Mouse (Mus musculus) forebrain, embryonic 13.5 days (tissue): ENCODE results near the gene Cyp2d22. TPM values are rescaled to one million over a fixed set of nuclear protein-coding genes. Genes with fewer than 3 reads are reported as not detected.
A peak's percentile ranks its signal among the peaks of the same experiment; 100 is the strongest.

Experiments used
- ATAC-seq: fragments of 200-750 bp; cut with Nextera tagmentation; 2 replicates; pipeline ENCODE4 v1.8.0; 2017
- H3K27ac ChIP-seq: fragments of 300-500 bp; sonication (generic); 2 replicates; pipeline ENCODE4 v1.5.1; 2015; ENCODE audit warnings: inconsistent platforms, mild to moderate bottlenecking, moderate library complexity
- H3K27me3 ChIP-seq: fragments of 300-500 bp; sonication (generic); 2 replicates; pipeline ENCODE4 v1.6.1; 2015; ENCODE audit warnings: mild to moderate bottlenecking, inconsistent platforms
- H3K36me3 ChIP-seq: fragments of 300-500 bp; sonication (generic); 2 replicates; pipeline ENCODE4 v1.6.1; 2015; ENCODE audit warnings: mild to moderate bottlenecking, inconsistent platforms; ENCODE audit not compliant: poor library complexity, severe bottlenecking
- H3K4me1 ChIP-seq: fragments of 300-500 bp; sonication (generic); 2 replicates; pipeline ENCODE4 v1.6.1; 2015; ENCODE audit warnings: inconsistent platforms
- H3K4me2 ChIP-seq: fragments of 300-500 bp; sonication (generic); 2 replicates; pipeline ENCODE4 v1.6.1; 2015; ENCODE audit warnings: inconsistent platforms, mild to moderate bottlenecking, moderate library complexity
- H3K4me3 ChIP-seq: fragments of 300-500 bp; sonication (generic); 2 replicates; pipeline ENCODE4 v1.5.1; 2015; ENCODE audit warnings: mild to moderate bottlenecking, inconsistent platforms
- H3K9ac ChIP-seq: fragments of 300-500 bp; sonication (generic); 2 replicates; pipeline ENCODE4 v1.6.1; 2015; ENCODE audit warnings: mild to moderate bottlenecking, inconsistent platforms
- H3K9me3 ChIP-seq: fragments of 300-500 bp; sonication (generic); replicated peaks from 2 replicates; pipeline ENCODE4 v1.6.1; 2016; ENCODE audit warnings: inconsistent platforms
- WGBS: fragments of 180-500 bp; shearing (Covaris S2); methylation state at CpG from one replicate; pipeline ENCODE4 v1.1.7; 2015; 5-methylcytosine and 5-hydroxymethylcytosine counted together
- polyA plus RNA-seq: library from polyadenylated mRNA; unstranded; fragments of >200 nt; fragmentation: Nextera tagmentation; extraction: Ambion mirVana; gene quantifications from 2 replicates; pipeline ENCODE4 v1.2.1, GENCODE M21; 2015

Cyp2d22 gene
- polyA plus RNA-seq, 1 experiment from 2014 or later: 1.7 TPM

GRCm38 (mm10) chr15:82353078-82353744 lies 26.8 kb downstream of the Cyp2d22 start:
- no peaks in the 10 kb centered on the region for H3K27me3 ChIP-seq
- WGBS: 33% methylated on average over 14 of the region's 14 CpGs
- peak overlapping the region; percentile 83 for H3K4me3 ChIP-seq
- H3K9me3 ChIP-seq: no peaks in the 10 kb centered on the region
- H3K27ac ChIP-seq: peak overlapping the region; percentile 81; the same call in 1 of the 2 replicates
- peak overlapping the region; percentile 77 for H3K4me2 ChIP-seq
- H3K9ac ChIP-seq: peak overlapping the region; percentile 96
- peaks cover 29% of the 10 kb centered on the region for H3K36me3 ChIP-seq
- H3K4me1 ChIP-seq: peaks cover 23% of the 10 kb centered on the region
- ATAC-seq: no peak

GRCm38 (mm10) chr15:82351480-82351879 lies 28.6 kb downstream of the Cyp2d22 start:
- peaks cover 37% of the 10 kb centered on the region for H3K4me1 ChIP-seq
- no peak for ATAC-seq
- peaks cover 39% of the 10 kb centered on the region for H3K36me3 ChIP-seq
- no peak overlapping the region for H3K4me3 ChIP-seq
- H3K27me3 ChIP-seq: no peaks in the 10 kb centered on the region
- peak overlapping the region; percentile 18; the same call in 1 of the 2 replicates for H3K9ac ChIP-seq
- H3K4me2 ChIP-seq: no peak overlapping the region
- no peak overlapping the region for H3K27ac ChIP-seq
- no peaks in the 10 kb centered on the region for H3K9me3 ChIP-seq
- 87% methylated on average over 3 of the region's 3 CpGs for WGBS

DNA sequence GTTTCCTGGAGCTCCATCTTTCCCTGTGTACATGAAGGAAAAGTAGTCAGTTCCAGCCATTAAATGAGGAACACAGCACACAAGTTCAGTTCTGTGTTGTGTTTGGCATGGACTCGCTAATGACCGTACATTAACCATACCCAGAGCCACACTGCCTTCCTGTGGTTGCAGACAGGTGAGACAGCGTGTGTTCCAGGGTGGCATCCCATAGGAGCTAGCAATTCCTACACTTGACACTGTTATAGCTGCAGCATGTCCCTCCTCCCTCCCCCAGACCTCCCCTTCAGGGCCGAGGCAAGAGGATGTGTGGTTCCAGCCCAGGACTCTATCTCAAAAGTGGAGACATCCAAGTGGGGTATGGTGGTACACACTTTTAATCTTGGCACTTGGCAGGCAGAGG lies 29.7 kb downstream of the Cyp2d22 start:
- Histone ChIP-seq H3K27me3 (no peaks in the 10 kb centered on the region), H3K36me3 (peaks cover 39% of the 10 kb centered on the region), H3K4me1 (peaks cover 38% of the 10 kb centered on the region), H3K9ac (no peak overlapping the region), H3K4me2 (no peak overlapping the region), H3K27ac (no peak overlapping the region), H3K4me3 (no peak overlapping the region), H3K9me3 (no peaks in the 10 kb centered on the region)
- no peak for ATAC-seq
- 91% methylated on average over 4 of the region's 4 CpGs for WGBS

GRCm38 (mm10) chr15:82348999-82349341 lies 31.1 kb downstream of the Cyp2d22 start:
- H3K9me3 ChIP-seq: no peaks in the 10 kb centered on the region
- no peaks in the 10 kb centered on the region for H3K27me3 ChIP-seq
- ATAC-seq: no peak
- H3K4me1 ChIP-seq: peaks cover 33% of the 10 kb centered on the region
- H3K4me3 ChIP-seq: no peak overlapping the region
- H3K9ac ChIP-seq: no peak overlapping the region
- H3K27ac ChIP-seq: no peak overlapping the region
- 83% methylated on average over 2 of the region's 2 CpGs for WGBS
- H3K4me2 ChIP-seq: no peak overlapping the region
- peaks cover 39% of the 10 kb centered on the region for H3K36me3 ChIP-seq

DNA sequence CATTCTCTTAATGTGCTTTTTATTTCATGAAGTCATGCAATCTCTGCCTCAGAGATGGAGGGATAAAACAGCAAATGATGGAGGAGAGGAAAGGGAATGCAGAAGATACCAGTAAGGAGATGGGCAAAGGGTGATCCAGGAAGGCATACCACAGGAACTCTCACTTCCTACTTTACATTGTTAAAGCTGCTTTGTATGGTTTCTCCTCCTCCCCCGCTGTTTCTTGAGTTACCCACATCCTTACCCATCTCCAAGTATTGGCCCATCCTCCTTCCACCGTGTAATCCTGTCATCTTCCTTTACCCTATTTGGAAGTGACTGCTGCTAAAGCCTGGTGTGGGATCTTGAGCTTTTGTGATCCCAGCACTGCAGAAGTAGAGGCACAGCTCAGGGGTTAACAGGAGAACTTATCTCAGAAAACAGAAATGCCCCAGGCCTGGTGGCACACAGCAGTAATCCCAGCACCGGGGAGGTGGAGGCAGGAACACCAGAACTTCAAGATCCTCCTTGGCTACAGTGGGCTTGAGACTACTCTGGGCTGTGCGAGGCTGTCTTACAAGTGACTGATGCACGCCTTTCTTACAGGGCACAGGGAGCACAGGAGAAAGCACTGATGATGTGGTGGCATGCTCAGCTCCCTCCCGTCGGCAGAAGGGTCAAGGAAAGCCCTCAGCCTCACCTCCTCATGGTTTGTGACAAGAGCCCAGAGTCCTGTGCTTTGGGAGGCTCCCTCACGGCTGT lies 31.6 kb downstream of the Cyp2d22 start:
- no peak overlapping the region for H3K9ac ChIP-seq
- no peak for ATAC-seq
- peaks cover 31% of the 10 kb centered on the region for H3K4me1 ChIP-seq
- H3K9me3 ChIP-seq: no peaks in the 10 kb centered on the region
- H3K4me3 ChIP-seq: no peak overlapping the region
- 90% methylated on average over 8 of the region's 8 CpGs for WGBS
- peaks cover 39% of the 10 kb centered on the region for H3K36me3 ChIP-seq
- no peaks in the 10 kb centered on the region for H3K27me3 ChIP-seq
- no peak overlapping the region for H3K27ac ChIP-seq
- no peak overlapping the region for H3K4me2 ChIP-seq

DNA sequence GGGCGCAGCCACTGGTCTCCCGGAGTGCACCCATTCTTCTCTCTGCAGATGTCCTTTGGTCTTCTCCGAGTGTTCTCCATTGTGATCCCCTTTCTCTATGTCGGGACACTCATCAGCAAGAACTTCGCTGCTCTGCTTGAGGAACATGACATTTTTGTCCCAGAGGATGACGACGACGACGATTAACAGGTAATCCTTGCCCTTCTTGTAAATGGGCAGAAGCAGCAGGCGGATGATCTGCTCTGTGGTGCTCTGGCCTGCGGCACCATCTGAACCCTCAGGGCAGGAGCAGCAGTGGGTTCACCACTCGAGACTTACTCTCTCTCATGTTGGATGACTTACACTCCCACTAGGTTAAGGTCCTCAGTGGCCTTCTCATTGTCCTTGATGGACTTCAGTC lies 32.2 kb downstream of the Cyp2d22 start:
- H3K4me3 ChIP-seq: no peak overlapping the region
- peaks cover 39% of the 10 kb centered on the region for H3K36me3 ChIP-seq
- no peak for ATAC-seq
- H3K4me1 ChIP-seq: peaks cover 26% of the 10 kb centered on the region
- no peaks in the 10 kb centered on the region for H3K9me3 ChIP-seq
- H3K27ac ChIP-seq: no peak overlapping the region
- H3K4me2 ChIP-seq: peak overlapping the region; percentile 93; the same call in 1 of the 2 replicates
- 92% methylated on average over 12 of the region's 12 CpGs for WGBS
- no peaks in the 10 kb centered on the region for H3K27me3 ChIP-seq
- no peak overlapping the region; the same call in 1 of the 2 replicates for H3K9ac ChIP-seq

- no peak for ATAC-seq
- H3K4me3 ChIP-seq: peak overlapping the region; percentile 63
- WGBS: 87% methylated on average over 4 of the region's 4 CpGs
Measured at GRCm38 (mm10) chr15:82347303-82347676, 32.8 kb downstream of the Cyp2d22 start.

GRCm38 (mm10) chr15:82346580-82347302 lies 33.3 kb downstream of the Cyp2d22 start:
- Histone ChIP-seq H3K9ac (peak overlapping the region; percentile 78), H3K4me1 (peaks cover 15% of the 10 kb centered on the region), H3K9me3 (no peaks in the 10 kb centered on the region), H3K4me2 (peak overlapping the region; percentile 93), H3K27me3 (no peaks in the 10 kb centered on the region), H3K27ac (peak overlapping the region; percentile 81; the same call in 1 of the 2 replicates), H3K4me3 (peak overlapping the region; percentile 63), H3K36me3 (peaks cover 39% of the 10 kb centered on the region)
- ATAC-seq: no peak
- WGBS: 66% methylated on average over 14 of the region's 14 CpGs

More at GRCm38 (mm10) chr15:82347303-82347676, 32.8 kb downstream of the Cyp2d22 start:
- Histone ChIP-seq H3K36me3 (peaks cover 39% of the 10 kb centered on the region), H3K9ac (peak overlapping the region; percentile 78; the same call in 1 of the 2 replicates), H3K9me3 (no peaks in the 10 kb centered on the region), H3K4me1 (peaks cover 20% of the 10 kb centered on the region), H3K27ac (no peak overlapping the region), H3K27me3 (no peaks in the 10 kb centered on the region), H3K4me2 (peak overlapping the region; percentile 93)

DNA sequence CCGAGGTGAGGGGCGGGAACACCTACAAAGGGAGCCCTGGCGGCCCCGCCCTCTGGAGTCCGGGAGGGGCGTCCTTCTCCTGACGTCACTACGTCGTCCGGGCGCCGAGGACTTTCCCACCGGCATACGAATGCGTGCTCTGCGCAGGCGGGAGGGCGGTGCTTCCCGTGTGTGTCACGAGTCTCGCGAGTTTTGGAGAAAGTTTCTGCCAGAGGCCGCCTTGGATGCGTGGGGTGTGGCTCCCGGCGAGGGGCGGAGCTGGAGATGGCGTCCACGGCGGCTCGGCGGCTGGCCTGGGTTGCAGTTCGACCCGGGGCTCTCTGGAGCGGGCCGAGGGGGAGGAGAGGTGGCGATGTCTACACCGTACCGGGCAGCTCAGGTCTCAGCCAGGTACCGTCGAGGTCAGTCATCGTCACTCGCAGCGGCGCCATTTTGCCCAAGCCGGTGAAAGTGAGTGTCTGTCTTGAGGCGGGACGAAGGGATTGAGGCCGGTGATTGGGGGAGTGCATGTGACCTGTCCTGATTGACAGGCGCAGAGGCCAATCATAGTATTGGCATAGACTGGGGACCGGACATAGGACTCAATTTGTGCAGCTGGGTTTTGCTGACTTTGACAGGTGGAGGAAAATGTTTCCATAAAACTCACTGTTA lies 34.1 kb downstream of the Cyp2d22 start:
- Histone ChIP-seq H3K27ac (peak overlapping the region; percentile 81), H3K27me3 (peaks cover 4% of the 10 kb centered on the region), H3K36me3 (peaks cover 38% of the 10 kb centered on the region), H3K4me2 (peak overlapping the region; percentile 93), H3K4me3 (peak overlapping the region; percentile 63), H3K9ac (peak overlapping the region; percentile 78), H3K4me1 (peaks cover 19% of the 10 kb centered on the region), H3K9me3 (no peaks in the 10 kb centered on the region)
- under 1% methylated on average over 51 of the region's 51 CpGs for WGBS
- ATAC-seq: peak; percentile 99

GRCm38 (mm10) chr15:82344971-82345370 lies 35.1 kb downstream of the Cyp2d22 start:
- H3K4me2 ChIP-seq: no peak overlapping the region
- H3K36me3 ChIP-seq: peaks cover 28% of the 10 kb centered on the region
- H3K4me3 ChIP-seq: no peak overlapping the region
- H3K9me3 ChIP-seq: no peaks in the 10 kb centered on the region
- WGBS: 92% methylated on average over 6 of the region's 6 CpGs
- peaks cover 21% of the 10 kb centered on the region for H3K4me1 ChIP-seq
- peaks cover 13% of the 10 kb centered on the region for H3K27me3 ChIP-seq
- H3K9ac ChIP-seq: no peak overlapping the region
- no peak overlapping the region for H3K27ac ChIP-seq
- ATAC-seq: no peak

DNA sequence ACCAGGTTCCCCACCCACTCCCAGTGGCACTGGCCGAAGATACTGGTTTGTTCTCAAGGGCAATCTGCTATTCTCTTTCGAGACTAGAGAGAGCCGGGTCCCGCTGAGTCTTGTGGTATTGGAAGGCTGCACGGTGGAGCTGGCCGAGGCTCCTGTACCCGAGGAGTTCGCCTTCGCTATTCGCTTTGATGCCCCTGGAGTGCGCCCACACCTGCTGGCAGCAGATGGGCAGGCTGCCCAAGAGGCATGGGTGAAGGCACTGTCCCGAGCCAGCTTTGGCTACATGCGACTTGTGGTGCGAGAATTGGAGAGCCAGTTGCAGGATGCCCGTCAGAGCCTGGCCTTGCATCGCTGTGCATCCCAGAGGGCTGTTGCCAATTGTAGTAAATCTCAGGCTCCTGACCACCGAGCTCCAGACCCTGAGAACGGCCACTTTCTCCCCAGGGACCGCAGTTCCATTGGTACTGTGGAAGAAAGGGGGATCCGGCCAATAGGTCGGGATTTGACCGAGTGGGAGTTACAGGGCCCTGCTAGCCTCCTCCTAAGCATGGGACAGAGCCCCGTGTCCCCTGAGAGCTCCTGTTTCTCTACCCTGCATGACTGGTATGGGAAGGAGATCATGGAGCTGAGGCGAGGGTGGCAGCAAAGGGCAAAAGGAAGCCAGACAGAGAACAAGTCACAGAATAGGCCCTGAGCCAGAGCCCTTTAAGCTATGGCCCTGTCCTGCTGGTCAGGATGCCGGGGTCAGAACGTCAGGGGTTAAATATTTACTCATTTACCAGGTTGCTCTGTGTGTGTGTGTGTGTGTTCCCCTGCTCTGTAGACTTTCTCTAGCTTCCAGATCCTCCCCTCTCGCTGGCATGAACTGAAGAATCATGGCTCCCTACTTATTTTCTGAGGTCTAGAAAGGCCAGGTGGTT lies 36.4 kb downstream of the Cyp2d22 start:
- H3K27me3 ChIP-seq: peaks cover 20% of the 10 kb centered on the region
- no peak overlapping the region for H3K9ac ChIP-seq
- 90% methylated on average over 27 of the region's 27 CpGs for WGBS
- H3K4me2 ChIP-seq: no peak overlapping the region
- H3K4me3 ChIP-seq: no peak overlapping the region
- no peaks in the 10 kb centered on the region for H3K9me3 ChIP-seq
- peaks cover 14% of the 10 kb centered on the region for H3K36me3 ChIP-seq
- H3K27ac ChIP-seq: no peak overlapping the region
- no peak for ATAC-seq
- peaks cover 24% of the 10 kb centered on the region for H3K4me1 ChIP-seq
